Mouse (Mus musculus) regulatory T cell (primary cell): ENCODE measurements around the gene Tor4a.

ENCODE experiments used
- in situ Hi-C: fragments of 300-600 bp; cut with MboI, MseI; formaldehyde crosslinking; loops from one replicate; pipeline ENCODE4 v1.15.1; 2025; ENCODE audit warnings: high pct_unique_total_duplicates

The Tor4a gene

DNA sequence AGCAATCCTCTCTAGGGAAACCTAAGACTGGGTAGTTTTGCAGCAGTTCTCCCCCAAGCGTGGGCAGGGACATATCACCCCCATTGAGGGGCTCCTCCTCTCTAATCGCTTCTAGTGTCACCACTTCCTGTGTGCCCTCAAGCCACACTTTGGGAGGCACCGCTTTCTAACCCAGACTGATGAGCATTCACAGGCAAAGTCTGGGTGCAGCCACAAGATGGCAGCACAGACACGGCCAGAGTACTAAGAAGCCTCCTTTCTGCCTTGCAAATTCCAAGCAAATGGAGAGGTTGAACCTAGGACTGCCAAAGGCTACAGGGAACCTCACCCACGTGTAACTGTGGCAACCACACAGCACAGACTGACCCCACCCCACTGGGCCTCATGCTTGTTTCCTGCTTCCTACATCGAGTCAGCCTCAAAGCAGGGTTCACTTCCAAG lies 3.3 kb downstream of the Tor4a start:
- in situ Hi-C loops: no loop called here

DNA sequence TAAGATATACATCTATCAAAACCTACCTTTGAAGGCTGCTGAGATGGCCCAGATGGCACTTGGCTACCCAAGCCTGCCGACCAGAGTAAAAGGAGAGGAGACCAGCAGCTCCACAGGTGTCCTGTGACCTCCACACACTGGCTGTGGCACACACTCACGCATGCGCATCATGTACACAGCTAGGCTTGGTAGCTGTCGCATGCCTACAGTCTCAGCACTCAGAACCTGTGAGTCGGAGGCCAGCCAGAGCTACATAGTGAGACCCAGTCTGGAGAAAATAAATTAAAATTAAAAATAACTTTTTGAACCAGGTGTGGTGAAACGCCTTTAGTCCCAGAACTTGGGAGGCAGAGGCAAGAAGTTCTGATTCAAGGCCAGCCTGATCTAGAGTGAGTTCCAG lies 8.8 kb downstream of the Tor4a start:
- in situ Hi-C loops: no loop called here

DNA sequence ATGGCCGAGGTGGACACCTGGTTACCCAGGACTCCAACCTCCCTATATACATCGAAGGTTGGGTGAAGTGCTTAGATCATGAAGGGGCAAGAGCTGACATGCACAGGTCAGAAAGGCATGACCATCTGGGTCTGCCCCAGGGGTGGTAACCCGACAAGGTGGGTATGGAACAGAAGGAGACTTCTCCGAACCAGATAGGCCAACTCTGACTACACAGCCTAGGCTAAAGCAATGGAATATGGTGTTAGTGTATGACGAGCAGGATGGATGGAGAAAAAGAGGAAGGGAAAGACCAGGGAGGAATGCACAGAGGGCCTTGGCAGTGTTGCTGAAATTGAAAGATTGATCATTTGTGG lies 10.1 kb downstream of the Tor4a start:
- in situ Hi-C loops: no loop called here

DNA sequence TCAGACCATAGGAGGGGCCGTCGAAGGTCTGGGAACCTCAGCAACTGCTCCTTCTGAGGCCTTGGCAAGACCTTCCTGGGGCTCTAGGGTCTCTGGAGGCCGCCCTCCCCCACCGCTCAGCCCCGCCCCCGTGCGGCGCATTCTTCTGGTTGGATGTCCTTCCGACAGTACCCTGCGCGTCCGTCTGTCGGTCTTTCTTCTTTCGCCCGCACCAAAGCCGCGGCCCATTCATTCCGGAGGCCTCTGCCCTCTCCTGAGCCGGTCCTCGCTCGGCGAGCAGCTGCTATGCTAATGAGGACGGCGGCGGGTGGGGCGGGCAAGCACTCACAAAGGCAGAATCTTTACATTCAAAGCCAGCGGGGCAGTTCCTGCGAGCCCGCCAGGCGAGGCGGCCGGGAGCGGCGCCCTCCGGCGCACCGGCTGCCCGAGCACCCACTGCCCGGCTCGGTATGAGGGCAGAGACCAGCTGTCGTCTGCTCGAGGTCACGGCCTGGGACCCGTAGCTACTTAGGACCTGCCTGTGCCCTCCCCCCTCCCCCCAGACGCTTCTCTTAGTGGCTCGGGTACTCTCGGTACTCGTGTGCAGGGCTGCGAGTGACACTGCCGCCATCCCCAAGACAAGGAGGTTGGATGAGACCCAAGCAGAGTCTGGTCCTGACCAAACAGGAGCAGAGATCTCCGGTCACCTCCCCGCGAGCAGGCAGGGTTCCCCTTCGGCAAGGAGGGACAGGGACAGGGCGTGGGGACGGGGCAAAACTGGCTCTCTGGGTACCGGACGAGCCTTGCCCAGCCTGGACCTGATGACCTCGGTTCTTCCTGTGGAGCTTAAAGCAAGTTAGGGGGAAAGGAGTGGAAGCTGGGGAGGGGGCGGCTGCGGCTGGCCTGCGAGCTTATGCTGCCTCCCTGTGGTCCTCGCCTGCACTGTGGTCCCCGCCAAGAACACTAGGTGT lies 10.8 kb downstream of the Tor4a start:
- in situ Hi-C loops: no loop called here

DNA sequence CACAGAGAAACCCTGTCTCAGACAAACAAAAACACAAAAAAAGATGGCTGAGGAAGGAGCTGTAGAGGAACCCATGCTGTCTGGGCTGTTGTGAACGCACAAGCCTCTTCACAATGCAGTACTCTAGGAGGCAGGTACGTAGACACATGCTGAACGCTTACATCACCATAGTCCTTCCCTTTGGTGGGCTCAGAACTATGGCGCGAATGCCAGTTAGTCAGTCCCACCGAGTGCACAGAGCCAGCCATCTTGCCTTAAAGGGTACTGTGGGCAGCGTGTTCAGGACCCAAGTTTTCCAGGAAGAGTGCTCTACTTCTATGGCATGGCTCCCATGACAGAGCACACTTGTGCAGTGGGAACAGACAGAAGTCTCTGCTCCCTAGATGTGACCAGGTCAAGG lies 12.2 kb downstream of the Tor4a start:
- in situ Hi-C loops: no loop called here

DNA sequence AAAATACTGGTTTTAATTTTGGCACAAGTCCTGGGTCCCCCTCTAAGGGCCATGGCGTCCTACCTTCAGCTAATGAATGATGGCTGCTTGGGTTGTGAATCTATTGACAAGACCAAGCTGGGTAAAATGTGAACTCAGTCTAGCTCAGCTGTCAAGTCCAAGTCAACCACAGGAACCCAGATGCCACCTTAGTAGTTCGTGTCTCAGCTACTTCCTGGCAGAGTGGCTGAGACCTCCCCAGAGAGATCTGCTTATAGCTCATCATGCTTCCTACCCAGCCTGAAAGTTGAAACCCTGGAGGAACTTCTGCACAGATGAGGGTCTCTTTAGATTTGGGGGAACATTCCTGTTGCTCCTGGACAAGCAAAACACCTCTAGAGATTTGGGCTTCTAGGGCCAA lies 13.3 kb downstream of the Tor4a start:
- in situ Hi-C loops: no loop called here

DNA sequence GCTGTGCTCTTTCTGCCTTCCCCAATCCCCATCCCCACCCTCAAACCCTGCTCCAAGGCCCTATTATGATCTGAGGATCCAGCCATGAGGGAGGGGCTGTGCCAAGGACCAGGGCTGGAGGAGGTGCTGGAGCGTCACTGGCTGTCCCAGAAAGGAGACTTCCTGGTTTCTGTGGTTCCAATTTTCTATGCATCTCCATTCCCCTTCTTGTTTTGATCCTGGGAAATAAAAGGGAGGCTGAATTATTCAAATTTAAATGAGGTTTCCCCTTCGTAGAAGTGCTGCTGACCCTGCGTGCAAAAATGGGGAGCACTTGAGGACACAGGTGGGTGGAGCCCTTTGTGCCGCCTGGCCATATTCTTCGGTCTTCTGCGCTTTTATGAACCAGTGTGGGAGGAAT lies 14.0 kb downstream of the Tor4a start:
- in situ Hi-C loops: no loop called here

DNA sequence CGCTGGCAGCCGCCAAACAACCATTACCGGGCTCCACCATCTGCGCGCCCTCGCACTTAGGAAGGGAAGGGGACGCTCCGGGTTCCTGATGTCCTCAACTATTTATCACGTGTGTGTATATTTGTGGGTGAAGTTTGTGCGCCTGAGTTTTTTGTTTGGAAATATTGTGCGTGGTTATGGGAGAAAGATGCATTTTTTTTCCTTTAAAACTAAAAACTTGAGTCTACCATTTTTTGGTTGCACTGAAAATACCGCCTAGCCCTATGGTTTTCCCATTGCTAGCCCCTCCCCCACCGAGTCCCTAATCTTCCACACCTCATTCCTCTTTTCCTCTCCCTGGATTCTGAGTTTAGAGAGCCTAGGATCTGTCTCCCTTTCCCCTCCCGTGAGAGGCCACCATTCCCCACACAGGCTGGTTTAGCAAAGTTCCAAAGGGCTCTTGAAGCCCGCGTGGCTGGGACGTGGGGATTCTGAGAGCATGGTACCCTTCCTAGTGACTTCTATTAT lies 14.7 kb downstream of the Tor4a start:
- in situ Hi-C loops: no loop called here

DNA sequence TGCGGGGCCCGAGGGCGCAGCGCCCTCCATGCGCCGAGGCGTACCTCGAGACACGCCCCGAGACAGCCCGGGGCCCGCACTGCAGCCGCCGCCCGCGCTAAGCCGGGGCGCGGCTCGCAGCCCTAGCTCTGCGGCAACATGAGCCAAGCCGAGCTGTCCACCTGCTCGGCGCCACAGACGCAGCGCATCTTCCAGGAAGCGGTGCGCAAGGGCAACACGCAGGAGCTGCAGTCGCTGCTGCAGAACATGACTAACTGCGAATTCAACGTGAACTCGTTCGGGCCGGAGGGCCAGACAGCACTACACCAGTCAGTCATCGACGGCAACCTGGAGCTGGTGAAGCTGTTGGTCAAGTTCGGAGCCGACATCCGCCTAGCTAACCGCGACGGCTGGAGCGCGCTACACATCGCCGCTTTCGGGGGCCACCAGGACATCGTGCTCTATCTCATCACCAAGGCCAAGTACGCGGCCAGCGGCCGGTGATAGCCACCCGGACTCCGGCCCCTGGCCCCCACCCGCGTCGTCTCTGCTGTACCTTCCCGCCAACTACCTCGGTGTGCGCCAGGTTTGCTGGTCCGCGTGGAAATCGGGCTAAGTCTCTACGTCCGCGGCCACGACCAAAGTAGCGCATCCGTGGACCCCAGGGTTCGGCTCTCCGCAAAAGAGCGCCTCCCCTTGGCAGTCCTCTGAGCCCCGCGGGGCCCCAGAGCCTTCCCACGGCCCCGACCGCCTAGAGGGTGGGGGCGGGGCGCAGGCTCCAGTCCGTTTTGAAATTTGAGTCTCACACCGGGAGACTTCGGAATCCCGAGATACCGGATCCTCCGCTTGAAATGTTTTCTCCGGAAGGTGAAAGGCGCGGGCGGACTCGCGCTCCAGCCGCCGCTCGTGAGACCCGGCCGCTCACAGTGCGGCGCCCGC lies 15.5 kb downstream of the Tor4a start:
- in situ Hi-C loops: no loop called here

DNA sequence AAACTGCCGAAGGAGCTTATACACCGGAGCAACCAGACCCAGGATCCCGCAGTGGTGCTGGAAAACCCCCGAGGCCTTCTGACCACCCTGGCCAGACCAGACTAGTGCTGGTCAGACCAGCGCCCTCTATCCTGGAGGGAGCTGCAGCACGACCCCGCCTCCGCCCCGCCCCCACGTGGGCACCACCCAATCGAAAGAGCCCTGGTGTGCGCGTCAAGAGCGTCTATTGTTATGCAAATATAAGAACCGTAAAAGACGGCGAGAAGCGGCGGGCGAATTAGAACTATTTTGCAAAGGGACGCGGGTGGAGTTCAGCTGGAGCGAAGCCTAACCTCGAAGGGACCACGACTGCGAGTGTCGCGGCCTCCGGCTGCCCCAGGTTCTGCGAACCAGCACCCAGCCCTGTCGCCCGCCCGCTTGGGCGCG lies 16.2 kb downstream of the Tor4a start, which contains the start of gene Nrarp:
Nrarp (plus strand) TSS at position 281 of the 426 bp plus-strand sequence.
- in situ Hi-C loops: no loop called here

DNA sequence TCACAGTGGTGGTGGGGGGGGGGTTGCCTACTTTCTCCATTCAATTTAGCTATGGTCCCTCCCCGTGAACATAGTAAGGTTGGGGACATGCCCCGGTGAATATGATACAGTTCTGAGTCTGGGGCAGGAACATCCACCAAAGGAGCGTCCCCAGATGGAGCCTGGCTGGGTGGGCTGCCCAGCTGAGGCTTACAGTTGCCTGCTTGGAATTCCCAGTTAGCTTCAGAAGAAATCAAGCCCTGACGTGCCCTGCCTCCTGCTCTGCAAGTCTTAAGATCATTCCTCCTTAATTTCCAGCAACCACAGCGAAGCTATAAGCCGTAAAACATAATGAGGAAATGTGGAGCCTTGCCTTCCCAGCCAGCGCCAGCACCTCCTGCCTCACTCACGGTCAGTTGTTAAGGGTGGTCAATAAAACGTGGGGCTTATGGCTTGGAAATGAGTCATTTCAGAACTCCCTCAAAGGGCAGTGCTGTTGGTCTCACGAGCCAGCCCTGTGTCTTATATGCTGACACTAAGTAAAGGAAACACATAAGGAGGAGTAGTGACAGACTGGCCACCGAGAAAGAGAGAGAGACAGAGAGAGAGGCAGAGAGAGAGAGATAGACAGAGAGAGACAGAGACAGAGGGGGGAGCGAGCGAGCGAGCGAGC lies 17.0 kb downstream of the Tor4a start:
- in situ Hi-C loops: no loop called here

DNA sequence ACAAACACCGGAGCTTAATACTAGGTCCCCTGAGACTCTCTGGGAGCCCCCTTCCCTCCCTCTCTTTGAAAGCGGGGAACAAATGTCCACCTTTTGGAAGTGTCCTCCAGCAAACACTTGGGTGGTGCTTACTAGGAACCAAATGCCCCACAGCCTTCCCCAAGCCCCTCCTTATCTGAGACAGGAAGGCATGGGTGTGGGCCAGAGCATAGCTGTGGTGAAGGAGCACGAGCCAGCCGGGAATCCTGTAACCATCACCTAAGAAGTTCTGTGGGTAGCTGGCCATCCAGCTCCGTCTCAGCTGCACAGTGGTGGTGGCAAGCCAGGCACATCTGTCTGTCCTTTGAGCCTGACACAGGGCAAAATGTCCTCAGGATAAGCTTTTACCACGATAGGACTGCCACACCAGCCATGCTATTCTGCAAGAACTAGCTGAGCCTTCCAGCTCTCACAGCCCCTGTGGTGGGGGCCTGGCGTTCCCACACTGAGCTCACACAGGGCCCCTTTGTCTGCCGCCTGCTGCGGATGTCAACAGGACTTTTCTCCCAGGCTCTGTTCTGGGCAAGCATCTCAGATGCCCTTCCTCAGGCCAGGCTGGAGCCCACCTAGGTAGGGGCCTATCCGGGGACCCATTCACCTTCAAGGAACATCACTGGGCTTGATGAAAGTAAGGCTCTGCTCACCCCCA lies 18.3 kb downstream of the Tor4a start:
- in situ Hi-C loops: no loop called here

DNA sequence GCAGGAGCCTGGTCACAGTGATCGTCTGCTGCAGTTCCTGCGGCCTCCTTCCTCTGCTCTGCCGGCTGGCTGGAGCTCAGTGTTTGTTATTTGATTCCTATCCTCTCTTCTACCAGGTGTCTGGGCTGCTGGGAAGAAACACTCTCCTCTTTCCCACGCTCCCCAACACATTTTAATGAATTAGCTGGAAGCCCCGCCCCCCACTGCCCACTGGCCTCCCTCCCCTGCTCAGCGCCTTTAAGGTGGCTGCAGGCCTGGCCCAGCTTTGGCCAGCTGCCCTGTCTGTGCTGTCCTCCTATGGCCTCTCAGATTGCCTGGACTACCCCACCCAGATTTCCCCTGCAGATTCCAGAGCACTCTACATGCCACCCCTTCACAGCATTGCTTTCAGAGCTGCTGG lies 19.0 kb downstream of the Tor4a start:
- in situ Hi-C loops: no loop called here

DNA sequence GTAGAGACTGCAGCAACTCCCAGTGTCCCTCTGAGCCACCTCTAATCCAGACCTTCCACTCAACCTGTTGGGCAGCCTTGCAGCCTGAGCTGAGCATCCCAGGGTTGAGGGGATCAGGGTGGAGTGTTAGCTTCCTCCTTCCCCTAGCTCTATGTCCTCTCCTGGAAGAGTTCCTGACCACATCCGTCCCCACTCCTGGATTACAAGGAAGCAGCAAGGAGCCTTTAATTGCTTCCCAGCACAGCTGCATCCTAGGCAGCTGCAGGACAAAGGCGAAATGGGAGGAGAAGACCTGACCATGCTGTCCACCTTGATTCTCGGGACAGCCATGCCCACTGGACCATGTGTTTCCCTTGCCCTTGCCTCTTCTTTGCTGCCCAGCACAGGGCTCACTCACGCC lies 19.6 kb downstream of the Tor4a start:
- in situ Hi-C loops: no loop called here

DNA sequence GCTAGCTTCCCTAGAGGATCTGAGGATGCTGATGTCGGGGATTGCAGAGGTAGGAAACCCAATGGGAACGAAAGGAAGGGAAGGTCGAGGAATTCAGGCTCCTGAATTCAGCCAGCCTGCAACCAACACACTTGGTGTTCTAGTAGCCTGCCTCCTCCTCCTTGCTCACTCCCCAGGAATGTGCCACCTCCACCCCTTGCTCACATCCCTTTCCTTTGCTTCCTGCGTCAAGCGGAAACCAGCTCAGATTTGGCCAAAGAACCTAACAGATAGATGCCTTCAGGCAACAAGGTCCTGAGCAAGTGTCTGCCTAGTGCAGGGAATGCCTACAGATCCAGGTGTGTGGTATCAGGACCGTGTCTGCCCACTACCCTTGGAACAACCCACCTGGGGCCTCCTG lies 20.1 kb downstream of the Tor4a start:
- in situ Hi-C loops: no loop called here

DNA sequence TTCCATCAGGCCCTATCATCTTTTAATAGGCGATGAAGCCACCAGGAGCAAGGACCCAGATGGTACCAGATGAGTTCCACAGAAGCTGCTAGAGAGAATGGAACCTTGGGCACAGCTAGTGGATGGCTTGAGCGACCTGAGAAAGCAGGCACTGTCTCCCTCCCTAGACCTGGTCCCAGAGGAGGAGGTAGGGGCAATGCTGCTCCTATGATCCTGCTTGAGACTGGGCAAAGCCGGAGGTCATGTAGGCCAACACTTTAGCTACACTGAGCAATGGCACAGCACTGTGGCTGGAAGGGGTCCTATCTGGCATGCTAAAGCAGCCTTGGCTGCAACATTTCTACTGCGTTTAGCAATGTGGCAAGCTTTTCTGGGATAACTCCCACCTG lies 21.0 kb downstream of the Tor4a start:
- in situ Hi-C loops: no loop called here

DNA sequence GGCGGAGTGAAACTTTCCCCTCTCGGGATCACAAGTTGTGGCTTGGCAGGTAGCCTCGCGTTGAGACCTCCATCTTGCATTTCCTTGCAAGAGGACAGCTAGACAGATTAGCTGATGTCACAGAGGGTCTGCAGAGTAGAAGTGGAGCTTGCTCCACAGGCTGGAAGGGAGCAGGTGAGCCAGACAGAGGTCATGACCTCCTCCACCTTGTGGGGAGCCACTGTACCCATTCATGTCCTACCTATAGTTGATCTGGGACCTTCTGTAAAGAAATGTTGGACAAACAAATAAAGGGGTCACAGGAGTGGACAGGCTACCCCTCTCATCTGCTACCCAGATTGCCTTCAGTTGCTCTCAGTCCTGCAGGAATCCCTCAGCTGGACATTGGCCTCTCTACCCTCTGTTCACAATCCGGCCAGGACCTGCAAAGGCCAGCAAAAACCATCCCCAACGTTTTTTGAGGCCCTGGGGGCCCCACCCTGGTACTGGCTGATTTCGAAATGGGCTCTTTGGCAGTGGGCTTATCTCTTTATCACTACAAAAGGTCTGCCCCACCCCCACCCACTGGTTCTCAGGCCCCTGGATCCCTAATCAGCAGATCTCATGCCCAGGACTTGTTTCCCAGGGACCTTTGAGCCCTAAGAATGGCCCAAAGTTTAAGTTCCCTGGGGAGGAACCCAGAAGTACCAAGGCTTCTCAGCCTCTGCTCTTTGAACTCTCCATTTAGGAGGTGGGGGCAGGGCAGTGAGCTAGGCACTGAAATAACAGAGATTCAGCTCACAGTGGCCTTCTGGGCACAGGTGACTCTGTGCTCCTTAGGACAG lies 21.6 kb downstream of the Tor4a start:
- in situ Hi-C loops: no loop called here

DNA sequence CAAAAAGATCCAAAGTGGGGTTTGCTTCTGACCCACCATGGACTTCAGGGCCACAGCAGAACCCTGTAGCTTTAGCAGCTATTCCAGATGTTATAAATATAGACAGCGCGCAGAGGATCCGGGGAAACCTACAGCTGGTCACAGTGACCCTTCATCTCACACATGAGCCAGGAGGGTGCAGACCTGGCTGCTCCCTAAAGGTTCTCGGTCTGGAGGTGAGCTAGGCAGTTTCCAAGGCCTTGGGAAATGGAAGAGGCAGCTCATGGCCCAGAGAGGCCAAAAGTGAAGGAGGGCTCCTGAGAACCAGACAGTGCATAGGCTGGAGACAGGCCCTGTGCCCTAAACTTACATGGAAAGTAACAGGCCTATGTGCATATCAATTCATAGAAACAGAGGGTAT lies 22.9 kb downstream of the Tor4a start:
- in situ Hi-C loops: no loop called here

DNA sequence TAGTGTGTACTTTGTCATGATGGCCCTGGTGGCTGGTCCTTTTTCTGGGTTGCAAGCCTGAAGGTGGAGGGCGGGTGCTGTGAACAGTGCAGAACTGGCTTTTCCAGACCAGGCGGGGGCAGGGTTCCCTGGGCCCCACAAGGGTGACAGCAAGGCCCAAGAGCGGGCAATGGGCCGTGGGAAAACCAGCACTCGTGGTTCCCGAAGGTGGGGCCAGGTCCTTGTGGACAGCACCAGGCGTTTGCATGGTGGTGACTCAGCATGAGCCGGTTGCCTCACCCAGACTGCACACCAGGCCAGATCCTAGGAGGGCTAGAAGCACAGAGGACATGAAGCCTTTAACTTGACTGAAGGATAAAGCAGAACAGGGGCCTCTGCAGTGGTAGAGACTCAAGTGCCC lies 24.1 kb downstream of the Tor4a start:
- in situ Hi-C loops: no loop called here

DNA sequence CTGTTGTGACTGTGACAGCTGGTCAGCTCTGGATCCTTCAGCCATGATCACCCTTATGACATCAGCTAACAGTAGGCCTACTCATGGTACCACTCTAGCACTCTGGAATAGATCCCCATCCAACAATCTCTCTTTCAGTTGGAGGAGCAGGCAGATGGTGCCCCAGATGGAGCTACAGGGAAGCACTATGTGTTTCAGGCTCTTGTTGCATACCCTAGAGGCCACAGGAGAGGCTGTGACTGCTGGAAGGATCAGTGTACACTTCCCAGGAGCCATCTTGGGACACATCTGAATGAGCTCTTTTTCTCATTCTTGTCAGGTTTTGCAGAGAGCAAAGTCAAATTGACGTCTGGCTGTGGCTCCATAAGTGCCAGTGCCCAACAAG lies 24.9 kb downstream of the Tor4a start:
- in situ Hi-C loops: no loop called here
